Mouse (Mus musculus) bone marrow, adult 2 months (tissue): ENCODE results near the gene Eno3.

Experiments used
- CTCF ChIP-seq: fragments of 200-500 bp; IDR thresholded peaks from 2 replicates; pipeline ENCODE4 v1.5.1; 2011; ENCODE audit warnings: low read length, control low read depth; ENCODE audit not compliant: control insufficient read depth, insufficient read depth
- POLR2A ChIP-seq: fragments of 200-500 bp; IDR thresholded peaks from 2 replicates; pipeline ENCODE4 v1.6.1; 2011; ENCODE audit warnings: low read depth, mild to moderate bottlenecking, control low read depth, low read length, borderline replicate concordance; ENCODE audit not compliant: control insufficient read depth

GRCm38 (mm10) chr11:70619101-70619500, 37.9 kb upstream of the Eno3 start, which contains the start of gene Chrne:
- TF ChIP-seq CTCF: no peak
- no peak for TF ChIP-seq POLR2A
